Mouse (Mus musculus): ENCODE measurements around the gene Ephx3.

DNA sequence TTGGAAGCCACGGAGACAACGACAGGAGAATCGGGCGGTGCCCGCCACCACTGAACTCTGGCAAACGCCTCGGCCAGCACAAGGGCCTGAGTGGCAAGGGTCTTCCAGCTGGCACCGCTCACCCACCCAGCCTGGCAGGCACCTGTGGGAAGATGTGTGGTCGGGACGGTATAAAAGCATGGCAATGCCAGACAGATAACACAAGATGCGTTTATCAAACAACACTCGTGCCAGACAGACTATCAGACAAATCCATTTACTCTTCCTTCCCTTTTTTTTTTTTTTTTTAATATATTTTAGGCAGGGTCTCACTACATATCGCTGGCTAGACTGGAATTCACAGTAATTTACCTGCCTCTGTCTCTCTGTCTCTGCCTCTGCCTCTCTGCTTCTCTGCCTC, 30.5 kb downstream of the Ephx3 start:
- TF ChIP-seq CTCF (IDR thresholded peaks at IDR 0.05; ENCODE audit: insufficient read depth, low read length) (no peak), POLR2A (IDR thresholded peaks at IDR 0.05; ENCODE audit: borderline replicate concordance, extremely low read depth, low read depth, low read length) (no peak)

Measured in lung, adult 2 months (tissue).